Mouse (Mus musculus): ENCODE measurements around the gene Rbl1.

Rbl1 gene

GRCm38 (mm10) chr2:157132086-157132485 is 72.2 kb downstream of the Rbl1 start:
- DNase-seq, result no peak

DNA sequence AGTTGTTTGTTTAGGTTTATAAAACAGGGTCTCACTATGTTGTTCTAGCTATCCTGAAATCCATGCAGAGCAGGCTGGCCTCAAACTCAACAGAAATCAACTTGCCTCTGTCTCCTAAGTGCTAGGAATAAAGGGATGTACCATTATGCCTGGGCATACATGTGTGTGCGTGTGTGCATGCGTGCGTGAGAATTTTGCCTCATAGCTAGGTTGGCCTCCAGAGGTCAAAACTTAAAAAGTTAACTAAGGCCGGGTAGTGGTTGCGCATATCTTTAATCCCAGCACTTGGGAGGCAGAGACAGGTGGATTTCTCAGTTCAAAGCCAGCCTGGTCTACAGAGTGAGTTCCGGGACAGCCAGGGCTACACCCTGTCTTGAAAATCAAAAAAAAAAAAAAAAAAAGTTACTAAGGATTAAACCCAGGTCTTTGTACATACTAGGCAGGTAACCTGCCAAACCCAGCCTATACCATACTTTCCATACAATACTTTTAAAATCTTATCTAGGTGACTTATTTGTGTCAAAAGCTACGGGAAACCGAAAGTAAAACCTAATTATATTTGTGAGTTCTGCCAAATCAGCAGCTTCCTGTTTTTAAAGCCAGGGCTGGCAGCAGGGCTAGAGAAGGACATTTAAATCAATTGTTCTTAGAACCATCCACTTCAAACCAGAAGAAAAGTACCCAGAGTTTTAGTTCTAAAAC is 73.4 kb downstream of the Rbl1 start:
- peak; percentile 62 for DNase-seq

GRCm38 (mm10) chr2:157129601-157130164 is 74.7 kb downstream of the Rbl1 start:
- no peak for DNase-seq

GRCm38 (mm10) chr2:157129096-157129495 is 75.2 kb downstream of the Rbl1 start:
- no peak for DNase-seq

DNA sequence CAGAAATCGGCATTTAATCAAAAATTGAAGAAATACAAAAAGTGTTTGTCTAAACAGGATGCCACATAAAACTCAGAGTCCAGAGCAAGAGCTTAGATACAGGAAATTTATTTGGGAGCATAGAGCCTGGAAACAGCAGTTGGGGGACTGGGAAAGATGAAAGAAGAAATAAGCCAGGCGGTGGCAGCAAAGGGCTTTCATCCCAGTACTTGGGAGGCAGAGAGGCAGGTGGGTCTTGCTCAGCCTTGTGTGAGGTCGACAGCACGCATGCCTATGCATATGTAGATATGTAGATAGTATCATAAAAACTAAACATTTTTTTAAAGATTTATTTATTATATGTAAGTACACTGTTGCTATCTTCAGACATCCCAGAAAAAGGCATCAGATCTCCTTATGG is 76.3 kb downstream of the Rbl1 start:
- no peak for DNase-seq

DNA sequence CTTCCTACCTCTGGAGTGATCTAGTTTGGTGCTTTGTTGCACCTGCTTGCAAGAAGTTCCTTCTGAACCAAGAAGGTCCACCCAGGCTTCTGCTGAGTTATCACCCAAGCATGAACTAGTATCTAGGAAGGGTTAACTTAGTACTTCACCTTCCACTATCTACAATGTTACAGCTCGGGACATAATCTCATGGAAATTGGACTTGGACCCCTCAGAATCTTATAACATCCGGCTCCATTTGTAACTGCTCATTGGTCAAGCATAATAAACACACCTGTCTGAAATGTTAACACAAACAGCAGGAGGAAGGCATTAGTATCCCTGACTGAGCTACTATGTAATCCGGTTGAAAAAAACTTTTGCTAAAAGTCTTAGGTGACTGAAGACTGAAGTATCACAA is 77.0 kb downstream of the Rbl1 start:
- no peak for DNase-seq

GRCm38 (mm10) chr2:157125246-157125645 is 79.1 kb downstream of the Rbl1 start:
- no peak for DNase-seq

DNA sequence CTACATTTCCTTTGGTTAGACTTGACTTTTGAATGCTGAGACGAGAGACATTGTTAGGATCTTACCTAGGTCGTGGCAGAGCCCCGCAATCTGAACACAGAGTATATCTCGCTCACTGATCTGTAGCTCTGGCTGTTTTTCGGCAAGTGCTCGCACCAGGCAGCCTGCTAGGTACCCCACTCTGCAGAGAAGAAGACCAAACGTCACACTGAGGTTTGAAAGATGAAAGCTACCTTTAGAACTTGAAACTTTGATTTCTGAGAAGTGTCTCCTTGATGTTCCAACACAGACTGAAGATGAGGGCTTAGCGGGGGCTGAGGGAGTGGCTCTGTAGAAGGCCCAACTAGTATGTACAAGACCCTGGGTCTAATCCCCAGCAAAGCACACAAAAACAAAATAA is 82.6 kb downstream of the Rbl1 start:
- DNase-seq, result no peak

GRCm38 (mm10) chr2:157119075-157119474 is 85.3 kb downstream of the Rbl1 start:
- DNase-seq, result no peak

DNA sequence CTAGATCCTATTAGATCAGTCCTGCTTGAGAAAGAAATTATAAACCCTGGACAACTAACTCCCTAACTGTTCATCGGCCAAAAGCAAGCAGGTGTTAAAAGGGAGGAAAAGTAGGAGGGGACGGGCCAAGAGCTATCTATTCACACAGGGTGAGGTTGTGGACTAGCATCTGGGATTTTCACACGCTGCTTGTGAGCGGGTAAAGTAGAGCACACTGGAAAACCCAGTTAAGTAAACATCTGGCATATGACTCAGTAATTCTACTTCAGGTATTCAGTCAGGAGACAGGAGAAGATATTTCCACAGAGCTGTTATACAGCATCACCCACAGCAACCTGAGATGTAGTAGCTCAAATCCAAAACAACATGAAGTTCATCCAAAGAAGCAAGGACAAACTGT is 85.8 kb downstream of the Rbl1 start:
- DNase-seq, result no peak

DNA sequence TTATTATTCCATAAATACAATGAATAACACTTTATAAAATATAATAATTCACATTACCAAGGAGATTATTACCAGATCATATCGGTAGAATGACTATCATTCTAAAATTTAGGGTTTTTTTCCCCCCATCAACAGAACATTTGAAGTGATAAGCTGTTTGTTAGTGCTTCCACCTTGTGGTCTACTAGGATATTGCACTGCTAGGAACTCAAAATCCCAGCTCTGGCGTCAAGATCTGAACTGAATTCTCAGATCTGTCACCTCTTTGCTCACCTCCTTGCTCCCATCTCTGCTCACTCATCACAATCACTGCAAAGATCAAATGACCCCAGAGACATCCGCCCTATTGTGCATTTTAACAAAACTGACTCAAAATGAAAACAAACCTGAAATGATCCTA is 87.4 kb downstream of the Rbl1 start:
- no peak for DNase-seq

DNA sequence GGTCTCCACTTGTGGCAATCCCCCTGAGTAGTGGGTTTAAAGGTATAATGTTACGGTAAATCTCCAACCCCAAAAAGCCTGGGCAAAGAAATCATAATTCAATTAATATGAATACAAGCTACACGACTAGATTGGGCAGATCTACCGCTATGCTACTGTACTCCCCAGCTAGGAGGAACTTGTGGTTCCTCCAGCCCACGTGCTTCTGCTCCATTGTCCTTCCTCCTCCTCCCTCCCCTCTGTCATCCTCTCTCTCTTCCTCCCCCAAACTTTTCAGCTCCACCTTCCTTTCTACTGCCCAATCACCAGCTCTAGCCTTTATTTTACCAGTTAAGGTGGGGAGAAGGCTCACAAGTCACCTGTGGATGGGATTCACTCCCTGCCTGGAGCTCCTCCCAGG is 96.1 kb downstream of the Rbl1 start:
- no peak for DNase-seq

DNA sequence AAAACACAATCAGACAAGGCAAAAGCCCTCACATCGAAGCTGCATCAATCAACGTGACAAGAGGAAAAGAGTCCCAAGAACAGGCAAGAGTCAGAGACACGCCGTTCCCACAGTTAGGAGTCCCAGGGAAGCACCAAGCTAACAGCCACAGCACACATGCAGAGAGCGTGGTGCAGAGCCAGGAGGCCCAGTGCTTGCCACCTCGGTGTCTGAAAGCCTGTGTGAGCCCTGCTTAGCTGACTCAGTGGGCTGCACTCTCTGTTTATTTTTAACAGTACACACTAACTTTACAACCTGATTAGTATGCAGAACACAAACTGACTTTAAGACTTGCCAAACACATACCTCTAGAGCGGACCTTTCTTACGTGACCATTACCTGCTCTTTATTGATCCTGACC is 99.9 kb downstream of the Rbl1 start:
- no peak for DNase-seq

GRCm38 (mm10) chr2:157102256-157102655 is 102.1 kb downstream of the Rbl1 start:
- no peak for DNase-seq

DNA sequence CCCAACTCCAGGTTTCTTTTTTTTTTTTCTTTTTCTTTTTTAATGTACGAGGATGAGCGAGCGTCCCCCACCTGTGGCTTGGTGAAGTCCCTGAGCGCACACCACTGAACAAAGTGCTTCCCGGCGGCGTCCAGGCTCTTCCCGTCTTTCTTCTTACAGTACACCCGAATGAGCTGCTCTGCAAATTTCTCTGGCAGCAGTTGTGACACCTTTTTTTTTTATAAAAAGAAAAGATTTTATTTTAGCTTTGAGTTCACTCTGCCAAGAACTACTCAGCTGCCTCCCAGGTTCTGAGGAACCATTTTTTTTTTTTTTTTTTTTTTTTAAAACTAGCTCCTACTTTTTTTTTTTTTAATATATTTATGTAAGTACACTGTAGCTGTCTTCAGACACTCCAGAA is 102.7 kb downstream of the Rbl1 start:
- DNase-seq, result no peak

- no peak for DNase-seq
Observed at GRCm38 (mm10) chr2:157100319-157100605, 104.1 kb downstream of the Rbl1 start.

- DNase-seq, result no peak
Observed at GRCm38 (mm10) chr2:157099532-157100318, 104.6 kb downstream of the Rbl1 start.

Data from kidney, adult 9 months (tissue).